Mouse (Mus musculus): ENCODE results near the gene Rab42.
"Not testable (repeated sequence)": the region's sequence is repeated elsewhere in the genome, so short reads cannot be mapped to it uniquely, and the experiment has no call there.

The Rab42 gene

DNA sequence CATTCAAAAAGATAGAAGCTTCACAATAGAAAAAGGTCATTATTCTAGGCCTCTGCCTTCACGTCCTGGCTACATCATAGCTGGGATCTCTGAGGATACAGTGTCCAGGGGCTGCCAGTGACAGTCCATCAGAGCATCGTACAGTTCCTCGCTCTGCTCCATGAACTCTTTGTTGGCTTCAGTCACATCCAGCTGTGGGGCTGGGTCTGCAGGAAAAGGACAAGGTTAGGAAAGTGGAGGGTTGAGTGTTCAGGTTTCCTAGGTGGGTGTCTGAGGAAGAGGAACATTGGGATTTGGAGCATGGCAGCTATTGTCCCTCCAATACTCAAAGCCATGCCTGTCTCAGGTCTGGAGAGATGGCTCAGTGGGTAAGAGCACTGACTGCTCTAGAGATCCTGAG lies 8.6 kb upstream of the Rab42 start:
- DNase-seq (ENCODE audit: low spot score): no peak

DNA sequence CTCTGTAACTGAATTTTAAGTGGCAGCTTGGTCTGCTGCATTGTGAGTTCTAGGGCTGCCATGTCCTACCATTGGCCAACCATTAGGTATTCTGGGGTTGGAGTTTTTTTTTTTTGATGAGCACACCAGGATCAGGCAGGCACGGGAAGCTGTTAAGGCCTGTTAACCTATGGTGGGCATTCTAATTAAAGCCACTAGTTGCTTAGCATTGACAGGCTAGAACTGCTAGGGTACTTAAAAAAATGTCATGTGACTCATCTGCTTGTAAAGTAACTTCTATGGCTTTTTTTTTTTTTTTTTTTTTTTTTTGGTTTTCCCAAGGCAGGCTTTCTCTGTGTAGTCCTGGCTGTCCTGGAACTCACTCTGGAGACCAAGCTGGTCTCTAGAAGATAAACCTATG lies 8.0 kb upstream of the Rab42 start:
- no peak for DNase-seq (ENCODE audit: low spot score)

DNA sequence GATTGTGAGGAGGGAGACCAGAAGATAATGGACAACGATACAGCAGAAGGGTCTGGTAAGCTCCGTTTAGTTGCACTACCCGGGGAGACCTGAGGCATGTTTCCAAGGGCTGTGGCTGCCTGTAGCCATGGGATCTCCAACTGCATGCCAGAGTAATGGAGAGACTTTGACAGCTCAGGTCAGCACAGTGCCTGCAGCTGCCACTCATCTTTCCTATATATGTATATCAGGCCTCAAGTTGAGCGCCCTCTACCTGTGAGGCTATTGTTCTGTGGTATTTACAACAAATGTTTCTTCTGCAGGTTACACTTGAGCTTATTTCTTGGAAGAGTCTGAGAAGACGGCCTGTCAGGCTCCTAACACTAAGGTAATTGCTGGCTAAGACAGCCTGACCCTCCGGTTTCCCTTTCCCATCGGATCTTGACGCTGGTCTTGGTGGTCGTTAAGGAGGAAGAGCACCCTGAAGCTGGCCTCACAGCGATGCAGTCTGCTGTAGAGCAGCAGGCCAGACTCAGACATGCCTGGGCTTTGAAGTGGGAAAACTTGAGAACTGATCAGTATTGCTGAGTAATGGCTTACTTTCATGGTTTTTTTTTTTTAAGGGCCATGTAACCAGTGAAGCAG lies 6.8 kb upstream of the Rab42 start:
- peak; percentile 61 for DNase-seq (ENCODE audit: low spot score)

DNA sequence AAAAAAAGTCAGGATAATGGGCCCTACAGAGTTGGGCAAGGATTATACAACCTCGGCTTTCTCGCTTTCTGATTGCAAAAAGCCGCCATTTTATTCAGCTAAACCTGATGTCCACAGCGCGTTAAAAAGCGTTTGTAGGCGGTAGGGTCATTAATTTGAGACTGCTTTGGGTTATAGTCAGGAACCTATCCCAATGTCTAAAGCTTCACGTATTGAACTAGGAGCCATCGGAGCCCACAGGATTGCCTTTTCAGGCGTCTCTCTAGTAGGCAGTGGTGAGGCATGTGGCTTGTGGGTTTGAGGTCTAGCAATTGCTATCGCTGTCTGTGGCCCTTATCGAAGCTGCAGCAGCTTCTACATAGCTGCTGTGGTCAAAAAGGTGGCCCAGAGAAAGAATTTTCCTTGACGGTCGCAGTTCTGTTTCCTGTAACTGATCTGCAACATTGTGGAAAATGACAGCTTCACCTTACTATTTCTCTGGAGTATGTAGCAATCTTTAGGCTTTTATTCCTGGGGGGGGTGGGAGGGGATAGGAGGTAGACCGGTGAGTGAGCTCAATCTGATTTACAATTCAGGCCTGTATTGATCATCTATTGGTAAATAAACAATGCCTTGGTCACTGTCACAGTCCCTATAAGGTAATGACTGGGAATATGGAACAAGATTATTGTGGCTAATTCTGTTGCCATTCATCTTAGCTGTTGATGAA lies 6.1 kb upstream of the Rab42 start:
- DNase-seq (ENCODE audit: low spot score): peak; percentile 44

DNA sequence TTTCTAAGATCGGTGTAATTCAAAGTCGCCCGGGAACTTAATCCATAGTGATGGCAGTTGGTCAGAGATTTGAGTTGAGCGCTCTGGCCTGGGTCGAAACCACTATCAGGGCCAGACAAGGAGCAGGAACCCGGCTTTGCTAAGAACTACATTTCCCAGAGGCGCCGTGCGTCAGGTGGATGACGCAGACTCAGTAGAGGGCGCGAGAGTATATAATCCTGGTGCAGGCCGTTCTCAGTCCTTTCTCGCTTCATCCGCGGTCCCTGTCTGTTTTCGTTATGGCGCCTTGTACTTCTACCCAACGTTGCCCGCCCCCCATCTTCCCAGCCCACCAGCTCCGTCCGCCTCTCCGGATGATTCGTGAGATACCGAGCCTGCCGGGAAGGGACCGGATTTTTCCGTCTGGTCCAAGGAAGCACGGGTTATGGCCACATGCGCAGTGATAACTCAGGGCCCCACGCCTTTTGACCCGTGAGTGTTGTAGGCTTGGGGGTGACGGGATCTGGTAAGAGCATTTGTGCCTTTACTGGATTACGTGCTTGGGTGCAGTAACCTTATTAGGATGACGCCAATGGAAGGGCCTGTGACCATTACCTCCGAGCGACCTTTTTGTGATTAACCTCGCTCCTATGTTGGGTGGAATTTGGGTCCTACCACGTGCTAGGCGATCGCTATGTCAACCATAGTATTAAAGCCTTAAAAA lies 5.4 kb upstream of the Rab42 start:
- DNase-seq (ENCODE audit: low spot score): peak; percentile 90

DNA sequence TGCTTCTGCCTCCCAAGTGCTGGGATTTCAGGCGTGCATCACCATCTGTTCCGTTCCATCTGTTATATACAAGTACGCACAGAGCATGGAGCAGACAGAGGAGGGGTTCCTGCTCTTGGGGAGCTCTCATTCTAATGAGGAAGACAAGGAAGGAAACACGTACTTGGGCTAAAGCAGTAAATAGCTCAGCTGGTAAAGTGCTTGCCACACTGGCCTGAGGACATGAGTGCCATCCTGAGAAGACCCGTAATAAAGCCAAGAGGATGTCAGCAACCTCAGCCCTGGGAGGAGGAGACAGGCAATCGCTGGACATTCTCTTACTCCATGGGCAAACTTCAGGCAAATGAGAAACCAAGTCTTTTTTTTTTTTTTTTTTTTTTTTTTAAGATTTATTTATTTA lies 2.8 kb upstream of the Rab42 start:
- DNase-seq (ENCODE audit: low spot score): no peak

DNA sequence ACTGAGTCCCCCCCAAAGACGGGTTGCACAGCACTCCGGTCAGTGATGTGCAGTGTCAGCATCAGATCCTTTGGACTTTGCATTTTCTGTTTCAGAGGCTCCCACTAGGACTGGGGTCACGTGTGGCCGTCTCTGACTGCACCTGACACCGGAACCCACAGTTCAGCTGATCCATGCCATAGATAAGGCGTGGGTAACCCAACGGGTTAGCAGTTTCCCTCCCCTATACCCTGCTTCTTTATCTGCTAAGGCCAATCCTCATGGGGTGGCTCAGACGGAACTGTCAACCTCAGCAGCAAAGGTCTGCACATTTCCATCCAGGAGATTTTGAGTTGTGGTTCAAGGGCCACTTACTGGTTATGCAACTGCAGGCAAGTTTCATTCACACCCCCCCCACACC lies 2.1 kb upstream of the Rab42 start:
- DNase-seq (ENCODE audit: low spot score): no peak

DNA sequence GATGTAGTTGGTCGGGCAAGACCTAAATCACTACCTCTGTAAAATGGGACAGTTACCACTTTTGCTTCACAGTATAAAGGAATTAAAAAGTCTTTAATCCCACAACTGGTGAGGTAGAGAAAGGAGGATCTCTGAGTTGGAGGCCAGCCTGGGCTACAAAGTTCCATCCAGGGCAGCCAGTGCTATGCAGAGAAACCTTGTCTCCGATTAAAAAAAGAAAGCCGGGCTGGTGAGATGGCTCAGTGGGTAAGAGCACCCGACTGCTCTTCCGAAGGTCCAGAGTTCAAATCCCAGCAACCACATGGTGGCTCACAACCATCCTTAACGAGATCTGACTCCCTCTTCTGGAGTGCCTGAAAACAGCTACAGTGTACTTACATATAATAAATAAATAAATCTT lies 299 bp upstream of the Rab42 start:
- DNase-seq (ENCODE audit: low spot score): not testable (repeated sequence)

DNA sequence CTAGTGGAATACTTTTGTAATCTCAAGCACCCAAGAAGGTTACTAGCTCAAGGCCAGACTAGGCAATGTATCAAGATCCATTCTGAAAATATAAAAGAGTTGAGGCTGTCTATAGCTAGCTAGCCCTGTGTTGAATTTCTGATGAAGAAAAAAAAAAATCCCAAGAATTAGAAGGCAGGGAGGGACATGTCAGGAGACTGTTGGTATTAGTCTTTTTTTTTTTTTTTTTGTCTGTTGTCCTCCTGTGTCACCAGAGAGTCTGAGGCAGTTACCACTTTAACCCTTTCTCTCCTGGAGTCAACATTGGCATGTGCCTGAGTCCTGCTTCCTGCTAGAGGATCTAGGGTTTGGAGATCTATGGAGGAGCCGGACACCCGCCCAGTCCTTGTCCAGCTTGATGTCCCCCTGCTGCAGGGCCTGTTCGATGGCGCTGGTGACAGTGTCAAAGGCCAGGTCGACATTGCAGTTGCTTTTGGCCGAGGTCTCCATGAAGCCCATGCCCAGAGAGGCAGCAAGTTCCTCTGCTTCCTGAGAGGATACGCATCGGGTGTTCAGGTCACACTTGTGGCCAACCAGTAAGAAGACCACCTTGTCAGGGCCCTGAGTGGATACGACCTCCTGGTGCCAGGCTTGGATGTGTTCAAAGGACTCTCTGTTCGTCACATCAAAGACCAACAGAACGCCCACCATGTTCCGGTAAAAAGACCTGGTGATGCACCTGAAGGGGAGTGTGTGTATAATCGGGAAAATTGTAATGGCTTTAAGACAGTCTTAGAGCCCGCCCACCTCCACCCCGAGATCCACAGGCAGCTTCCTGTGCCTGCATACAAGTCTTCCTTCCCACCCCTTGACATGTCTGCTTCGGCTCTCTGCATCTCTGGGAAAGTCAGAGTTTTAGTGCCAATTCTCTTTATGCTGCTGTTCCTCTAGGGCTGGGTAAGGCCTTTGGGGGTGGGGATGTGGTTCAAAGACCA lies 933 bp downstream of the Rab42 start:
- DNase-seq (ENCODE audit: low spot score): no peak

DNA sequence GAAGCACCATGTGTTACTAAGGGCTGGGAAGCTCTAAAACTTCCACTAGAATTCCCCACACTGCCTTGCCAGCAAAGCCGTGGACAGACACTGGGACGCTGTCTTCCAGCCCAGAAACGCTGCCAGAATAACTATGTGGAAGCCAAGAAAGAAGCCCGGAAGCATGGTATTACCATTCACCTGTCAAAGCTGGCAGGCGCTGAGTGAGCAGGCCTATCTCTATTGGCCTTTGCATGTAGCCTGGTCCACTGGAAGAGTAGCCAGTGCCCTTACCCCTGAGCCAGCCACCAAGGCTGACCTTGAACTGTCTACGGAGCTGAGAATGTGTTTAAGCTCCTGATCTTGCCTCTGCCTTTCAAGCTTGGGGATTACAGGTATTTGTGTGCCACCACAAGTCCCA lies 1.7 kb downstream of the Rab42 start:
- DNase-seq (ENCODE audit: low spot score): no peak

DNA sequence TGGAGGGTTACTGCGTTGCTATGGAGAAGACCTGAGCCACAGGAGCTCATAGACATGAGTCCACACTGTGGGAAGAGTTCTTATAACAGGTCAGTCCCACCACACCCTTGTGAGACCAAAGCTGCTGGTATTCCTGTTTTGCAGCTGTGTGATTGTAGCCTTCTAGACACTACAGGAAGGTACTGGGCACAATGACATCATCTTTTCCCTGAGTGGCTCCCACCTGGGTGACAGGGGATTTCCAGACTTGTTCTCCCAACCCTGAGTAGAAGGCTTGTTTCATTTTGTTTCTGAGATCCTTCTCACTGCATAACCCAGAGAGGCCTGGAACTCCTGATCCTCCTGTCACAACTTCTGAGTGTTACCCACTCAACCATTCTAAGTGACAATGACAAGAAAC lies 3.3 kb downstream of the Rab42 start:
- no peak for DNase-seq (ENCODE audit: low spot score)

DNA sequence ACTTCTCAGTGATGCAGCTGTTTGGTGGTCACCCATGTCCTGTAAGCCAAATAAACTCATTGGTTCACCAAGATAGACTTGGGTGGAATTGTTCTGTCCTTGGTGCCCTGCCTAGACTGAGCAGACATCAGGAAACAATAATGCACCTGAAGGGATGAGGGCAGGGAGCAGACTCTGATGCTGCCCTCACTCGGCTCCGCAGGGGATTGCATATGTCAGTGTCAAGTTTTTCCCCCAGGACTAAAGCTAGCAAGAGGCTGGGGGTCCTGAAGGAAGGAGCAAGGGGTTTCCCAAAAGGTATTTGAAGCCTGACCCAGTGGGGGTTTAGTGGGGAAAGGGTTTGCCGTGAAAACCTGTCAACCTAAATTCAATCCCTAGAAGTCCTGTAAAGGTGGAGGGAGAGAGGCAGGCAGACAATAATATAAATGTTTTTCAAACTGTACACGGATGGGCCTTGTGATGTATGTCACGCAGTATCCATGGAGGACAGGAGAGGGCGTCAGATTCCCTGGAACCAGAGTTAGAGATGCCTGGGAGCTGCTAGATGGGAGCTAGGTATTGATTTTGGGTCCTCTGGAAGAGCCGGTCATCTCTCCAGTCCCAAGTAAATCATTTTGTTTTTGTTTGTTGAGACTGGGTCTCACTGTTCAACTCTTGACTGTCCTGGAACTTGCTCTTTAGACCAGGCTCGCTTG lies 7.3 kb downstream of the Rab42 start:
- no peak for DNase-seq (ENCODE audit: low spot score)

DNA sequence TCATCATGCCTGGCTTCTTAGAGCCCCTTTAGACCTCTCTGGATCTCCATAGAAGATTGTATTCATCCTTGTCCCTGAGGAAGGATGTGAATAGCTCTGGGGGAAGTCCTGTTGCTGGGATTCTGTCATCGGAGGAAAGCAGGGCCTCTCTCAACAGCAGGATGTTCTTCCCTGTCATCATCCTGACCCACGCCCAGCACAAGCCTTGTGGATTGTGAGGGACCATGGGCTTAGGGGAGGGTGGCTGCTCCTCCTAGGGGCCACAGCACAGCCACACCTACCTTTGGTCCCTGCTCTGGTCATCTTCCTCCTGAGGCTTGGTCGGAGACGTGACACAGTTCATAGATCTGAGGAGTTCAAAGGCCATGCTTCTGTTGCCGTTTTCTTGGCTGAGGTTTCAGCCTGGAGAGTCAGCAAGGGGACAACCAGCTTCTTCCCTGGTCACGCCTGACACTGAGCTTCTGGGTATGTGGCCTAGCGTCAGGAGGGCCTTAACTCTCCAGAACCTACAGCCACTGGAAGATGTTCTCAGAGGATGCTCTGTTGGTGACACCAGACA lies 9.4 kb downstream of the Rab42 start:
- no peak for DNase-seq (ENCODE audit: low spot score)

DNA sequence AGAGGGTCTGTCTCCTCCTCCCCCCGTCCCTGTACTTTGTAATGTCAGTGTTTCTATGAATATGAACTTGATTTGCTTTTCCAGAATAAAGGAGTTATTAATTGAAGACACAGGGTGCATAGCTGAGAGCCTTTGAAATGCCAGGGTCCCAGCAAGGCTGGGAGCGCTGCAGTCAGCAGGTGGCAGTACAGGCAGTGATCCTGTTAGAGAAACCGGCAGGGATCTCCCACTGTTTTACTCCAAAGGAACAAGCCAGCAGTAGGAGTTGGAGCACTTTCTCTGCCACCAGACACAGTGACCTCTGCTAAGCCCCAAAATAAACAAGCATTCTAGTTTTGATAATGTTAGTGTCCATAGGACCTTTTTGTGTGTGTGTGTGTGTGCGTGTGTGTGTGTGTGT lies 10.2 kb downstream of the Rab42 start:
- peak; percentile 45 for DNase-seq (ENCODE audit: low spot score)

DNA sequence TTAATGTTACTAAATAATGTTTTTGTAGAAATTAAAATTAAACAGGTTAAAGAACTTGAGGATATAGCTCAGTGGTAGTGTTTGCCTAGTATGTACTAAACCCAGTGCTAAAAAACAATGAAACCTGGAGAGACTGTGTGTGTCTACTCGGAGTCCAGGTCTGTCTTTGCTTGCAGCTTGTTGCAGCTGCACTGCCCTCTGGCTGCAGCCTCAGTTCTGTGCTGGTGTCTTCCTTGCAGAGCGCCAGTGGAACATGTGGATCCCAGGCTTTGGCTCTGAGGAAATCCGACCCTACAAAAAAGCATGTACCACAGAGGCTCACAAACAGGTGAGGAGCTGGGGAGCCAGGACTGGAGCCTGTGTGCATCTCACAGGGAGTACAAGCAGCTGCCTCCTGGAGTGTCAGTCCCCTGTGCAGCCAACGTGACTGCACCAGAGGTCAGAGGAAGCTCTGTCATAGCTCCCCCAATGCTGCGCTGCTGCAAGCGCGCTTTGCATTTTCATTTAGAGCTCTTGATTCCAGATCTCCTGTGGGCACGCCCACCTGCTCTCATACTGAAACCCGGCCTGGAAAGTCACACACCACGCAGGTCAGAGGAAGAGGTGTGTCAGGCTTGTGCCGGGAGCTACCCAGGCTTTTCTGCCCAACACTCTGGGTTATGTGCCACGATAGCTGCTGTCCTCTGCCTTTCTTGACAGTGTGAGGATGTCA lies 11.4 kb downstream of the Rab42 start:
- DNase-seq (ENCODE audit: low spot score): no peak

DNA sequence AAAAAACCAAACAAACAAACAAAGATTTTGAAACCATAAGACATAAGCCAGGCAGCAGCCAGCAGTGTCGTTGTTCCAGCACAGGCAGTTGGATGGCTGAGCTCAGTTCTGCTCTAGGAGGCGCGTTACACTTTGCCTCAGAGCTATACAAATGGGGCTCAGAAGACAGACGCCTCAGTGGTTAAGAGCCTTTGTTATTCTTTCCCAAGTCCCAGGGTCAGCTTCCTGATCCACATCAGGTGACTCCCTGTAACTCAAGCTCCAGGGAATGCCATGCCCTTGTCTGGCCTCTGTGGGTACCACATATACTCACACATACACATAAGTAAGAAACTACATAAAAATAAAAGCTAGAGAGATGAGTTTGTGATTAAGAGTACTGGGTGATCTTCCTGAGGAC lies 12.1 kb downstream of the Rab42 start:
- no peak for DNase-seq (ENCODE audit: low spot score)

DNA sequence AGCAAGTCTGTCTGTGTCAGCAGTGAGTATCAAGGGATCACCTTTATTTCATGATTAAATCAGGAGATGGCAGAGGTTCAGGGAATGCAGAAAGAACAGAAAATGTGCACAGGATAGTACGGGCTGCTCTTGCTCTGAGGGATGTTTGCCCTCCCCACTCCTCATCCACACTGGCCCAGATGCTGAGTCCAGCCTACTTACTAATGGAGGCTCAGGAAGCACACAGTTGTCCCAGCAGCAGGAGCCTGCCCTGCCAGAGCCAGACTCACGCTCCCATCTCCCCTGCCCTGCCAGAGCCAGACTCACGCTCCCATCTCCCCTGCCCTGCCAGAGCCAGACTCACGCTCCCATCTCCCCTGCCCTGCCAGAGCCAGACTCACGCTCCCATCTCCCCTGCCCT lies 14.3 kb downstream of the Rab42 start:
- DNase-seq (ENCODE audit: low spot score): not testable (repeated sequence)

DNA sequence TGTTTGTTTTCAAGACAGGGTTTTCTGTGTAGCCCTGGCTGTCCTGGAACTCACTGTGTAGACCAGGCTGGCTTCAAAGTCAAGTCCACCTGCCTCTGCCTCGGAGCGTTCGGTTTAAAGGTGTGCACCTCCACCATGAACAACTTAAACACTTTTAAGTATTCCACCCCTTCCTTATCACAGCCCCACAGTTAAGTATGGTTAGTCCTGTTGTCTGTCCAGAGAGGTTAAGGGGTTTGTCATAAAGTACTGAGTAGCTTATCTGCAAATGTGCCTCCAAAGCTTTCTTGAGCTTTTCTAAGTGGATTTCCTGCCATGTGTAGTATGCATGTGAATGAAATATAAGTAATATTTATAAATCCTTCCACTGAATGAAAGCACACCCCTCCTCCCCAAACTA lies 27.2 kb downstream of the Rab42 start:
- DNase-seq (ENCODE audit: low spot score): no peak

DNA sequence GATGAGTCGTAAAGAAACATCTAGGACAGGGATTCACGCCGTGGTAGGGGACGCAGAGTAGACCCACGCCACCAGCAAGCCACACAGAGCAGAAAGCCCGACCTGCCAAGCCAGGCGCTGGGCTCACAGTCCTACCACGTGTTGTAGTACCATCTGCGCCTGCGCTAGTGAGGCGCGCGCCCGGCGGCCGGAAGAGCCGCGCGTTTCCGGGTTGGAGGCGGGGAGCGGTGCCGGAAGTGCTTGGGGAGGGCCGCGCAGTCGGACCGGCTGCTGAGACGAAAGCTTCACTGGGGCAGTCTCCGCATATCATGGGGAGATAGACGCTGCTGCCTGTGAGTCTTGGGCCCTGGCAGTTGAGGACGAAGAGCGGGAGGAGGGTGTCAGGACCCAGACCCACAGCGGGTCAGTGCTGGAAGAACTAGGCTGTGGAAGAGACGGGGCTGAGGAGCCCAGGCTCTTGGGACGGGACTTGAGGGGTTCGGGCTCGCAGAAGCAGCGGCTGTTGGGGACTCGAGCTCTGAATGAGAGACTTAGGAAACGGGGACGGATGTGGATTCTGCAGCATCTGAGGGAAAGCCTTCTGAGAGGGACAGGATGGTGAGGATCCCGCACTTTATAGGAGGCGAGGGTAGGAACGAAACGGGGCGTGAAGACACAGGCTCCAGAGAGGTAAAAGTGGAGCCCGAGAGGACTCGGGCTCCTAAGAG lies 28.9 kb downstream of the Rab42 start, which contains the start of gene Taf12:
Gene Taf12 (plus strand): TSS at position 220 of the 707 bp plus-strand sequence.
- DNase-seq (ENCODE audit: low spot score): peak; percentile 92

DNA sequence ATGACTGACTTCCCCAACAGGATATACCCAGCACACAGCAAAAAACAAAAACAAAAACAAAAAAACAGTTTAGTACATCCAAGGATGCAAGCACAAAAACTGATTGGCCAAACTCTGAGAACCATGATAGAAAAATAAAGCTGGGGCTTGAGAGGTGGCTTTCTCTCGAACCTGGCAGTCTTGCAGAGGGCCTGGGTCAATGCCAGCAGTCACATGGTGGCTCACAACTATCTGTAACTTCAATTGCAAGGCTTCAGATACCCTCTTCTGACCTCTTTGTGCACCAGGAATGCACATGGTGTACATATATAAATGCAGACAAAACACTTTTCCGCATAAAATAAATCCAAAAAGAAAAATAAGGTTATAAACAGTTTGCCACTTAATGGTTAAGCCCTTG lies 30.0 kb downstream of the Rab42 start:
- peak; percentile 37 for DNase-seq (ENCODE audit: low spot score)

All from adipocyte (in vitro differentiated cells).